Mouse (Mus musculus): ENCODE results near the gene Sit1. TPM values are rescaled to one million over a fixed set of nuclear protein-coding genes. Genes with fewer than 3 reads are reported as not detected.

Gene Sit1
- total RNA-seq, 1 experiment = 0.31 TPM

DNA sequence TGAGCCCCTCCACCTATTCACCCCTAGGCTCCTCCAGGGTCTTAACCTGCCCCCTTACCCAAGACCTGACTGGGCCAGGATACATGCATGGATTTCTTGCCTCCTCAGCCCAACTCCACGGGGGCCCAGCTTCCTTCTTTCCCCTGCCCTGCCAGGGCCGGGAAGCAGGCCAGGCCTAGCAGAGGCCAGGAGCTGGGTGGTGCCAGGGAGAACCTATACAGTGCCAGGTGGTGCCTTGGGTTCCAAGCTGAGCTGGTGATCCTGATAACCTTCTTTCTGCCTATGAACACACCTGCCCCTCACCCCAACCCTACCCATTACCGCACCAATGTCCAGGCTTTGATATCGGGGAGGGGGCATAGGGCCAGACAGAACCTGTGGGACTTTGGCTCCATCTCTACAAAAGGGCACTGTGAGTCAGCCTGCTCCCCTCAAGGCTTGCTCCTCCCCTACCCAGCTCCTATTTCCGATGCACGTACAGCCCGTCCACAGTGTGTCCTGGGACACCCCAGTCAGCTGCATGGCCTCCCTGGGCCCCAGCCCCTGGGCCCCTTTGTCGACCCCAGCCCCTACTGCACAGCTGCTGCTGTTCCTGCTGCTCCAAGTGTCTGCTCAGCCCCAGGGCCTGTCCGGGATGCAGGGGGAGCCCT is 23.1 kb upstream of the Sit1 start, which contains the start of gene Car9:
Car9 (plus strand) TSS at position 431 of the 650 bp plus-strand sequence.
- Histone ChIP-seq H3K4me1 (ENCODE audit: control insufficient read depth in 2 of 2, insufficient read depth in 2 of 2, low read length in 2 of 2, poor library complexity in 1 of 2) (peaks cover 0 to 17% of the 10 kb centered on the region in 2 experiments; a peak in 3 of 4 replicates), H3K9me3 (ENCODE audit: control insufficient read depth, insufficient read depth, low read depth, low read length) (no peaks in the 10 kb centered on the region), H3K9ac (ENCODE audit: insufficient read depth, low read depth, low read length, poor library complexity, severe bottlenecking) (no peak within 1 kb of the TSS), H3K4me3 (ENCODE audit: insufficient read depth in 1 of 2, low read depth in 1 of 2, low read length in 2 of 2, poor library complexity in 1 of 2, severe bottlenecking in 1 of 2) (no peak within 1 kb of the TSS; a peak in 1 of 4 replicates), H3K36me3 (ENCODE audit: control insufficient read depth, insufficient read depth, low read length, poor library complexity, severe bottlenecking) (no peaks in the 10 kb centered on the region), H3K27ac (ENCODE audit: insufficient read depth, low read depth, low read length, poor library complexity, severe bottlenecking) (no peak within 1 kb of the TSS)
- TF ChIP-seq ZC3H11A (IDR thresholded peaks at IDR 0.05; ENCODE audit: borderline replicate concordance, low read depth, low read length) = no peak
- no peak for TF ChIP-seq MAFK (IDR thresholded peaks at IDR 0.05; ENCODE audit: insufficient read depth, low read depth, low read length)
- TF ChIP-seq CHD2 (IDR thresholded peaks at IDR 0.05; ENCODE audit: low read depth, low read length) = no peak
- no peak for TF ChIP-seq HCFC1 (IDR thresholded peaks at IDR 0.05; ENCODE audit: borderline replicate concordance, insufficient read depth, low read length)
- no peak for TF ChIP-seq ZNF384 (IDR thresholded peaks at IDR 0.05; ENCODE audit: low read depth, low read length)
- DNase-seq (ENCODE audit: low read depth, low spot score) = no peak
- in situ Hi-C loops (cut with MboI; ENCODE audit: low sequenced_read_pairs in 2 of 2, unreplicated experiment in 2 of 2) = no loop called here

DNA sequence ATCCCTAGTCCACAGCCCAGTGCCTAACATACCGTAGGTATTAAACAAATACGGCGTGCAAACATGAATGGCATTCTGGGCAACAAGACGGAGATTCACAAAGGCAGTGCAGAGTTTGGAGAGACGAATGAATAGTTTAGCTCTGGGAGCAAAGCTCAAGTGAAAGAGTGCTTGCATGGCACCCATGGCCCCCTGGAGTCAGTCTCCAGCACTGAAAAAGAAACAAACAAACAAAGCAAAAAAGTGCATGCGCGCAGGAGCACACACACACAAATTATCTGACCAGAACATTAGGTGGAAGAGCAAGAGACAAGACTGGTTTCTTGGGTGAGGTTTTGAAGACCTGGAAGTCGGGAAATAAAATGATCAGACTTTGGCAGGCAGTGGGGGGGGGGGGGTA is 22.5 kb upstream of the Sit1 start:
- no peak for TF ChIP-seq CHD2 (IDR thresholded peaks at IDR 0.05; ENCODE audit: low read depth, low read length)
- TF ChIP-seq ZC3H11A (IDR thresholded peaks at IDR 0.05; ENCODE audit: borderline replicate concordance, low read depth, low read length) = no peak
- no peak for TF ChIP-seq HCFC1 (IDR thresholded peaks at IDR 0.05; ENCODE audit: borderline replicate concordance, insufficient read depth, low read length)
- TF ChIP-seq ZNF384 (IDR thresholded peaks at IDR 0.05; ENCODE audit: low read depth, low read length) = no peak
- no peak for TF ChIP-seq MAFK (IDR thresholded peaks at IDR 0.05; ENCODE audit: insufficient read depth, low read depth, low read length)
- peaks cover 0 to 17% of the 10 kb centered on the region in 2 experiments; a peak in 2 of 4 replicates for H3K4me1 ChIP-seq (ENCODE audit: control insufficient read depth in 2 of 2, insufficient read depth in 2 of 2, low read length in 2 of 2, poor library complexity in 1 of 2)
- no peak overlapping the region for H3K27ac ChIP-seq (ENCODE audit: insufficient read depth, low read depth, low read length, poor library complexity, severe bottlenecking)
- no peaks in the 10 kb centered on the region for H3K9me3 ChIP-seq (ENCODE audit: control insufficient read depth, insufficient read depth, low read depth, low read length)
- no peaks in the 10 kb centered on the region for H3K36me3 ChIP-seq (ENCODE audit: control insufficient read depth, insufficient read depth, low read length, poor library complexity, severe bottlenecking)
- DNase-seq (ENCODE audit: low read depth, low spot score) = no peak
- in situ Hi-C loops (cut with MboI; ENCODE audit: low sequenced_read_pairs in 2 of 2, unreplicated experiment in 2 of 2) = no loop called here
- no peak overlapping the region for H3K4me3 ChIP-seq (ENCODE audit: insufficient read depth in 1 of 2, low read depth in 1 of 2, low read length in 2 of 2, poor library complexity in 1 of 2, severe bottlenecking in 1 of 2)
- no peak overlapping the region for H3K9ac ChIP-seq (ENCODE audit: insufficient read depth, low read depth, low read length, poor library complexity, severe bottlenecking)

DNA sequence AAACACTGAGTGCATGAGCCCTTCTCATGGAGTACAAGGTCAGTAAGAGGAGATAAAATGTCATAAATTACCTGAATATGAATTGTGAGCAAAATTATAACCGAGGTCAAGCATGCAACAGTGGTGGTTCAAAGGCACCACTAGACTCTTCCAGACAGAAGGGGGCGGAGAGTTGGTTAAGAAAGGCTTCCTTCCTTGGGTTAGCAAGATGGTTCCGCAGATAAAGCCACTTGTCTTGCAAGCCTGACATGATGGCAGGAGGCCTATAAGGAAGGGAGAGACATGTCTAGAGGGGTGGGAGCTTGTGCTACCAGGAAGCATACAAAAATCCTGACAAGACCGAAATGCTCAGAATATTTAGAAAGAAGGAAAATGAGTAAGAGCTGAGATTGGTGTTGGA is 20.7 kb upstream of the Sit1 start:
- no peak overlapping the region for H3K9ac ChIP-seq (ENCODE audit: insufficient read depth, low read depth, low read length, poor library complexity, severe bottlenecking)
- no peak for DNase-seq (ENCODE audit: low read depth, low spot score)

DNA sequence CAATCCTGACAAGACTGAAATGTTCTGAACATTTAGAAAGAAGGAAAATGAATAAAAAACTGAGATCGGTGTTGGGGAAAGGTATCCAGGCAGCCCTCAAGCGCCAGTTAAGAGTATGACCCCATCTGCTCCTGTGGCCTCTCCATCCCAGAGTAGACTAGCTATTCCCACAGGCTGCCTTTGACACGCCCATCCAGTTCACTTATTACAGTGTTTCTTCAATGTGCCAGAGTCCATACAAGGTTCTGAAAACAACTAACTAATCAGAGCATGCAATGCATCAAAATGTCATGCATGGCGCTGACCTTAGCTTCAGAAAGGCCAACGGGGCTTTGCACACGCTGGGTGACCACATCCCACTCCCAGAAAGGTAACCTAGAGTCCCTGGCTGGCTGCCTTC is 20.0 kb upstream of the Sit1 start:
- Histone ChIP-seq H3K27ac (ENCODE audit: insufficient read depth, low read depth, low read length, poor library complexity, severe bottlenecking) (no peak overlapping the region), H3K4me1 (ENCODE audit: control insufficient read depth in 2 of 2, insufficient read depth in 2 of 2, low read length in 2 of 2, poor library complexity in 1 of 2) (peaks cover 0 to 6% of the 10 kb centered on the region in 2 experiments; a peak in 1 of 4 replicates), H3K4me3 (ENCODE audit: insufficient read depth in 1 of 2, low read depth in 1 of 2, low read length in 2 of 2, poor library complexity in 1 of 2, severe bottlenecking in 1 of 2) (no peak overlapping the region), H3K36me3 (ENCODE audit: control insufficient read depth, insufficient read depth, low read length, poor library complexity, severe bottlenecking) (no peaks in the 10 kb centered on the region), H3K9me3 (ENCODE audit: control insufficient read depth, insufficient read depth, low read depth, low read length) (no peaks in the 10 kb centered on the region), H3K9ac (ENCODE audit: insufficient read depth, low read depth, low read length, poor library complexity, severe bottlenecking) (no peak overlapping the region)
- in situ Hi-C loops (cut with MboI; ENCODE audit: low sequenced_read_pairs in 2 of 2, unreplicated experiment in 2 of 2) = no loop called here
- no peak for DNase-seq (ENCODE audit: low read depth, low spot score)
- no peak for TF ChIP-seq ZNF384 (IDR thresholded peaks at IDR 0.05; ENCODE audit: low read depth, low read length)
- TF ChIP-seq CHD2 (IDR thresholded peaks at IDR 0.05; ENCODE audit: low read depth, low read length) = no peak
- no peak for TF ChIP-seq HCFC1 (IDR thresholded peaks at IDR 0.05; ENCODE audit: borderline replicate concordance, insufficient read depth, low read length)
- no peak for TF ChIP-seq MAFK (IDR thresholded peaks at IDR 0.05; ENCODE audit: insufficient read depth, low read depth, low read length)
- TF ChIP-seq ZC3H11A (IDR thresholded peaks at IDR 0.05; ENCODE audit: borderline replicate concordance, low read depth, low read length) = no peak

More for the DNA sequence above, 20.7 kb upstream of the Sit1 start:
- no peak for TF ChIP-seq CHD2 (IDR thresholded peaks at IDR 0.05; ENCODE audit: low read depth, low read length)
- no peak for TF ChIP-seq HCFC1 (IDR thresholded peaks at IDR 0.05; ENCODE audit: borderline replicate concordance, insufficient read depth, low read length)
- no peak for TF ChIP-seq ZNF384 (IDR thresholded peaks at IDR 0.05; ENCODE audit: low read depth, low read length)
- no peak for TF ChIP-seq MAFK (IDR thresholded peaks at IDR 0.05; ENCODE audit: insufficient read depth, low read depth, low read length)
- TF ChIP-seq ZC3H11A (IDR thresholded peaks at IDR 0.05; ENCODE audit: borderline replicate concordance, low read depth, low read length) = no peak
- H3K9me3 ChIP-seq (ENCODE audit: control insufficient read depth, insufficient read depth, low read depth, low read length) = no peaks in the 10 kb centered on the region
- in situ Hi-C loops (cut with MboI; ENCODE audit: low sequenced_read_pairs in 2 of 2, unreplicated experiment in 2 of 2) = no loop called here
- H3K4me3 ChIP-seq (ENCODE audit: insufficient read depth in 1 of 2, low read depth in 1 of 2, low read length in 2 of 2, poor library complexity in 1 of 2, severe bottlenecking in 1 of 2) = no peak overlapping the region
- peaks cover 0 to 12% of the 10 kb centered on the region in 2 experiments; a peak in 2 of 4 replicates for H3K4me1 ChIP-seq (ENCODE audit: control insufficient read depth in 2 of 2, insufficient read depth in 2 of 2, low read length in 2 of 2, poor library complexity in 1 of 2)
- H3K36me3 ChIP-seq (ENCODE audit: control insufficient read depth, insufficient read depth, low read length, poor library complexity, severe bottlenecking) = no peaks in the 10 kb centered on the region
- H3K27ac ChIP-seq (ENCODE audit: insufficient read depth, low read depth, low read length, poor library complexity, severe bottlenecking) = no peak overlapping the region

Measured in ES-E14 (cell line).